Mouse (Mus musculus): Measurements from ENCODE around the gene Lgalsl. TPM values are rescaled to one million over a fixed set of nuclear protein-coding genes. Genes with fewer than 3 reads are reported as not detected.

The Lgalsl gene
- total RNA-seq, 1 experiment = 15.7 TPM

DNA sequence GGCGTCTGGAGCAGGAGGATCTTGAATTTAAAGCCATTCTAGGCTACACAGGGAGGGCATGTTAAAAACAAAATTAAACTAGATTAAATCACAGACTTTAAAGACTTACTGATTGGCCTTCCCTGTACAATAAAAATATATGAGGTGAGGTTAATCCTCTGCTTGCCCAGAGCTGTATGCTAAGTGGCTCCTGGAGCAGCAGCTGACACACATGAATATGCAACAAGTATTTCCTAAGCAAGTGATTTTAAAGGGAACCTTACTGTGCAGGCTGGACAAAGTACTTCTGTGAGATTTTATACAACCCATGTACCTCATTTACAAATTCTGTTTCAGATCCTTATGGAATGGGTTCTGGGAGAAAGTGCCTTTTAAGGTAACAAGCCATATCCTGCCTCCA lies 41.8 kb downstream of the Lgalsl start:
- no peak overlapping the region for H3K4me3 ChIP-seq (ENCODE audit: insufficient read depth in 1 of 2, low read depth in 1 of 2, low read length in 2 of 2, poor library complexity in 1 of 2, severe bottlenecking in 1 of 2)
- H3K9ac ChIP-seq (ENCODE audit: insufficient read depth, low read depth, low read length, poor library complexity, severe bottlenecking) = no peak overlapping the region
- DNase-seq (ENCODE audit: low read depth, low spot score) = no peak
- no peaks in the 10 kb centered on the region; the same call in 1 of the 2 replicates for H3K9me3 ChIP-seq (ENCODE audit: control insufficient read depth, insufficient read depth, low read depth, low read length)
- TF ChIP-seq CHD2 (IDR thresholded peaks at IDR 0.05; ENCODE audit: low read depth, low read length) = no peak
- no peak for TF ChIP-seq ZC3H11A (IDR thresholded peaks at IDR 0.05; ENCODE audit: borderline replicate concordance, low read depth, low read length)
- no peak for TF ChIP-seq ZNF384 (IDR thresholded peaks at IDR 0.05; ENCODE audit: low read depth, low read length)
- TF ChIP-seq HCFC1 (IDR thresholded peaks at IDR 0.05; ENCODE audit: borderline replicate concordance, insufficient read depth, low read length) = no peak
- TF ChIP-seq MAFK (IDR thresholded peaks at IDR 0.05; ENCODE audit: insufficient read depth, low read depth, low read length) = no peak
- no peaks in the 10 kb centered on the region for H3K36me3 ChIP-seq (ENCODE audit: control insufficient read depth, insufficient read depth, low read length, poor library complexity, severe bottlenecking)
- H3K4me1 ChIP-seq (ENCODE audit: control insufficient read depth in 2 of 2, insufficient read depth in 2 of 2, low read length in 2 of 2, poor library complexity in 1 of 2) = no peaks in the 10 kb centered on the region
- H3K27ac ChIP-seq (ENCODE audit: insufficient read depth, low read depth, low read length, poor library complexity, severe bottlenecking) = no peak overlapping the region
- in situ Hi-C loops (cut with MboI; ENCODE audit: low sequenced_read_pairs in 2 of 2, unreplicated experiment in 2 of 2) = no loop called here

DNA sequence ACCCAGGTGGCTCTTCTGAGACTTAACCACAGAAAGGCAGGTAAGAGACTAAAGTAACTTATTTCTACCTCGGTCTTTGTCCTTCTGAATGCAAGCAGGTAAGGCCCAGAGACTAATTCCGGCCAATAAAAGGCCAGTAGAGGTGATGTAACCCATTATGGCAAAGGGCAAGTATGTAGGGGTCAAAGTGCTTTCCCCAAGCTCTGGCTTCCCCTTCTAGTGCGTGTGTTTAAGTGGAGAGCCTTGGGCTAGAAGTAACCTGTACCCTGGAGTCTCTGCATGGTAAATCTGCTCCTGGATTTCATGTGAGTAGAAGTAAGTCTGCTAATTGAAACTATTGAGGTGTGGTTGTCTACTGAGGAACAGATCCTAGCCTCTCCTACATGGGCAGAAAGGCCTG lies 42.8 kb downstream of the Lgalsl start:
- Histone ChIP-seq H3K4me3 (ENCODE audit: insufficient read depth in 1 of 2, low read depth in 1 of 2, low read length in 2 of 2, poor library complexity in 1 of 2, severe bottlenecking in 1 of 2) (no peak overlapping the region), H3K27ac (ENCODE audit: insufficient read depth, low read depth, low read length, poor library complexity, severe bottlenecking) (no peak overlapping the region), H3K9ac (ENCODE audit: insufficient read depth, low read depth, low read length, poor library complexity, severe bottlenecking) (no peak overlapping the region), H3K9me3 (ENCODE audit: control insufficient read depth, insufficient read depth, low read depth, low read length) (no peaks in the 10 kb centered on the region; the same call in 1 of the 2 replicates), H3K4me1 (ENCODE audit: control insufficient read depth in 2 of 2, insufficient read depth in 2 of 2, low read length in 2 of 2, poor library complexity in 1 of 2) (no peaks in the 10 kb centered on the region), H3K36me3 (ENCODE audit: control insufficient read depth, insufficient read depth, low read length, poor library complexity, severe bottlenecking) (no peaks in the 10 kb centered on the region)
- no peak for TF ChIP-seq HCFC1 (IDR thresholded peaks at IDR 0.05; ENCODE audit: borderline replicate concordance, insufficient read depth, low read length)
- TF ChIP-seq CHD2 (IDR thresholded peaks at IDR 0.05; ENCODE audit: low read depth, low read length) = no peak
- TF ChIP-seq ZC3H11A (IDR thresholded peaks at IDR 0.05; ENCODE audit: borderline replicate concordance, low read depth, low read length) = no peak
- no peak for TF ChIP-seq MAFK (IDR thresholded peaks at IDR 0.05; ENCODE audit: insufficient read depth, low read depth, low read length)
- TF ChIP-seq ZNF384 (IDR thresholded peaks at IDR 0.05; ENCODE audit: low read depth, low read length) = no peak
- DNase-seq (ENCODE audit: low read depth, low spot score) = no peak
- in situ Hi-C loops (cut with MboI; ENCODE audit: low sequenced_read_pairs in 2 of 2, unreplicated experiment in 2 of 2) = no loop called here

GRCm38 (mm10) chr11:20786191-20786590 lies 44.7 kb downstream of the Lgalsl start:
- no peaks in the 10 kb centered on the region; the same call in 1 of the 2 replicates for H3K9me3 ChIP-seq (ENCODE audit: control insufficient read depth, insufficient read depth, low read depth, low read length)
- H3K4me3 ChIP-seq (ENCODE audit: insufficient read depth in 1 of 2, low read depth in 1 of 2, low read length in 2 of 2, poor library complexity in 1 of 2, severe bottlenecking in 1 of 2) = no peak overlapping the region
- no peaks in the 10 kb centered on the region for H3K4me1 ChIP-seq (ENCODE audit: control insufficient read depth in 2 of 2, insufficient read depth in 2 of 2, low read length in 2 of 2, poor library complexity in 1 of 2)
- no peak for TF ChIP-seq HCFC1 (IDR thresholded peaks at IDR 0.05; ENCODE audit: borderline replicate concordance, insufficient read depth, low read length)
- no peak for TF ChIP-seq ZNF384 (IDR thresholded peaks at IDR 0.05; ENCODE audit: low read depth, low read length)
- no peak for TF ChIP-seq MAFK (IDR thresholded peaks at IDR 0.05; ENCODE audit: insufficient read depth, low read depth, low read length)
- TF ChIP-seq ZC3H11A (IDR thresholded peaks at IDR 0.05; ENCODE audit: borderline replicate concordance, low read depth, low read length) = no peak
- no peak for TF ChIP-seq CHD2 (IDR thresholded peaks at IDR 0.05; ENCODE audit: low read depth, low read length)
- no peak overlapping the region; the same call in 1 of the 2 replicates for H3K27ac ChIP-seq (ENCODE audit: insufficient read depth, low read depth, low read length, poor library complexity, severe bottlenecking)
- H3K9ac ChIP-seq (ENCODE audit: insufficient read depth, low read depth, low read length, poor library complexity, severe bottlenecking) = no peak overlapping the region
- H3K36me3 ChIP-seq (ENCODE audit: control insufficient read depth, insufficient read depth, low read length, poor library complexity, severe bottlenecking) = no peaks in the 10 kb centered on the region
- DNase-seq (ENCODE audit: low read depth, low spot score) = no peak
- in situ Hi-C loops (cut with MboI; ENCODE audit: low sequenced_read_pairs in 2 of 2, unreplicated experiment in 2 of 2) = no loop called here

DNA sequence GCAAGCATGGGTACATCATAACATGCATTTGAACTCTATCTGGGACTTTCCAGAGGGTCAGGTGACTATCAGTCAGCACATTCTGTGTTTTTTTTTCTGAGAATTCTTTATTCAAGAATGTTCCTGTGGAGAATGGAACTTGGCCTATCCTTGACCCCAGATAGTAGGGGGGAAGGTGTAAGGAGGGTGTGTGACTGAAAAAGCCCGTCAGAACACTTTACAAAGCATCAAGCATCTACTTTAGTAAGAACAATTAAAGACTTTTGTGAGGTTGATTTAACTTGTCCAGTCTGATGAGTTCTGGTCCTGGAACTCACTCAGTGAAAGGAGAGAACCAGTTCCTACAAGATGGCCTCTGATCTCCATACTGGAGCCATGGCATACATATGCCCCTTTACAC lies 45.7 kb downstream of the Lgalsl start:
- no peak overlapping the region for H3K4me3 ChIP-seq (ENCODE audit: insufficient read depth in 1 of 2, low read depth in 1 of 2, low read length in 2 of 2, poor library complexity in 1 of 2, severe bottlenecking in 1 of 2)
- no peaks in the 10 kb centered on the region for H3K4me1 ChIP-seq (ENCODE audit: control insufficient read depth in 2 of 2, insufficient read depth in 2 of 2, low read length in 2 of 2, poor library complexity in 1 of 2)
- no peak overlapping the region for H3K9ac ChIP-seq (ENCODE audit: insufficient read depth, low read depth, low read length, poor library complexity, severe bottlenecking)
- H3K27ac ChIP-seq (ENCODE audit: insufficient read depth, low read depth, low read length, poor library complexity, severe bottlenecking) = no peak overlapping the region
- H3K36me3 ChIP-seq (ENCODE audit: control insufficient read depth, insufficient read depth, low read length, poor library complexity, severe bottlenecking) = no peaks in the 10 kb centered on the region
- no peaks in the 10 kb centered on the region; the same call in 1 of the 2 replicates for H3K9me3 ChIP-seq (ENCODE audit: control insufficient read depth, insufficient read depth, low read depth, low read length)
- no peak for DNase-seq (ENCODE audit: low read depth, low spot score)
- TF ChIP-seq MAFK (IDR thresholded peaks at IDR 0.05; ENCODE audit: insufficient read depth, low read depth, low read length) (0 out of 2 replicates have a peak, but pooled peaks have one; percentile 6), HCFC1 (IDR thresholded peaks at IDR 0.05; ENCODE audit: borderline replicate concordance, insufficient read depth, low read length) (no peak), ZNF384 (IDR thresholded peaks at IDR 0.05; ENCODE audit: low read depth, low read length) (0 out of 2 replicates have a peak, but pooled peaks have one; percentile 10)
- in situ Hi-C loops (cut with MboI; ENCODE audit: low sequenced_read_pairs in 2 of 2, unreplicated experiment in 2 of 2) = no loop called here

- no peaks in the 10 kb centered on the region for H3K4me1 ChIP-seq (ENCODE audit: control insufficient read depth in 2 of 2, insufficient read depth in 2 of 2, low read length in 2 of 2, poor library complexity in 1 of 2)
- no peak for TF ChIP-seq CHD2 (IDR thresholded peaks at IDR 0.05; ENCODE audit: low read depth, low read length)
- TF ChIP-seq ZNF384 (IDR thresholded peaks at IDR 0.05; ENCODE audit: low read depth, low read length) = no peak
- TF ChIP-seq ZC3H11A (IDR thresholded peaks at IDR 0.05; ENCODE audit: borderline replicate concordance, low read depth, low read length) = no peak
- no peak for TF ChIP-seq MAFK (IDR thresholded peaks at IDR 0.05; ENCODE audit: insufficient read depth, low read depth, low read length)
- no peak for TF ChIP-seq HCFC1 (IDR thresholded peaks at IDR 0.05; ENCODE audit: borderline replicate concordance, insufficient read depth, low read length)
- DNase-seq (ENCODE audit: low read depth, low spot score) = no peak
- no peak overlapping the region for H3K27ac ChIP-seq (ENCODE audit: insufficient read depth, low read depth, low read length, poor library complexity, severe bottlenecking)
- no peaks in the 10 kb centered on the region; the same call in 1 of the 2 replicates for H3K9me3 ChIP-seq (ENCODE audit: control insufficient read depth, insufficient read depth, low read depth, low read length)
- H3K36me3 ChIP-seq (ENCODE audit: control insufficient read depth, insufficient read depth, low read length, poor library complexity, severe bottlenecking) = no peaks in the 10 kb centered on the region
- no peak overlapping the region for H3K4me3 ChIP-seq (ENCODE audit: insufficient read depth in 1 of 2, low read depth in 1 of 2, low read length in 2 of 2, poor library complexity in 1 of 2, severe bottlenecking in 1 of 2)
- H3K9ac ChIP-seq (ENCODE audit: insufficient read depth, low read depth, low read length, poor library complexity, severe bottlenecking) = no peak overlapping the region
- in situ Hi-C loops (cut with MboI; ENCODE audit: low sequenced_read_pairs in 2 of 2, unreplicated experiment in 2 of 2) = no loop called here
Measured at GRCm38 (mm10) chr11:20784776-20785175, 46.1 kb downstream of the Lgalsl start.

All from ES-E14 (cell line).